Mouse (Mus musculus) heart, adult 2 months (tissue): ENCODE data around the gene Tmem200a.

ENCODE experiments used
- CTCF ChIP-seq: fragments of 200-600 bp; IDR thresholded peaks from 2 replicates; pipeline ENCODE4 v1.8.1; 2022; ENCODE audit warnings: antibody characterized with exemption, mild to moderate bottlenecking, moderate library complexity
- POLR2A ChIP-seq: fragments of 200-500 bp; IDR thresholded peaks from 2 replicates; pipeline ENCODE4 v1.6.1; 2011; ENCODE audit warnings: mild to moderate bottlenecking, low read depth, low read length, control low read depth; ENCODE audit not compliant: insufficient read depth

DNA sequence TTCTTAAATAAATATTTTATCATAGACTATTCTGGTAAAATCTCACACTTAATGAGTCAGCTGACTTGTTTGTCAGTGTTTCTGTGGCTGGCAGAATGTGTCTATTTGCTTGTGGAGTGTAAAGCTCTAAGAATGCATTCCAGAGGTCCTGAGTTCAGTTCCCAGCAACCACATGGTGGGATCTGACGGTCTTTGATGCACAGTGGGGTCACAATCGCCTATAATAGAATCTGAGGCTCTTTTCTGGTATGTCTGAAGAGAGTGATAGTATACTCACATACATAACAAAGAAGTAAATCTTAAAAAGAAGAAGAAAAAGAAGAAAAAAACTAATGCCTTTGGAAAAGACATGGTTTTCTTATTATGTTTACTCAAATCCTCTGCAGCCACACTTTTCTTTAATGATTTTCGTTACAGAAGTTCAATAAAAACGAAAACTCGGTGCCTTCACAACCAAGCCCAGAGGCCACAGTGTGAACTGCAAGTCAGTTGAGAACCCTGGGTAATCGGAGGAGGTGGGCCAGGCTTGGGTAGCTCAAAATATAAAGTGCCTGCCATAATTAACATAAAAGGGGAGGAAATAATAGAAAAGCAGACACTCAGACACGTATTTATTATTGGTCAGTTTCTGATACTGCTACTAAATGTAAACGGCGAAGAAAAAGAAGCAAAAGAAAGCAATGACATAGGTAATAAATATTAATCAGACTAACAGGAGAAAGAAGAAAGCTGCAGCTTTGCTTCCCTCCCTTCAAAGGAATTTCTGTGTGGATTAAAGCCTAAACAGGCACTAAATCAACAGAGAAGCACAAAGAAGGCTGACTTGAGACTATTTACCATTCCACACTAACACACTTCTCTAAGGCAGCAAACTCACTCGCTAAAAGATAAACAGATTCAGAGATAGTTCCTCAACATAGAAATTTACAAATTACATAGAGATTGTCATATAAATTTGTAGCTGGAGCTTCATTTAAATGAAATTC is 170.5 kb downstream of the Tmem200a start:
- TF ChIP-seq CTCF = no peak
- TF ChIP-seq POLR2A = no peak
